Mouse (Mus musculus) erythroid progenitor cell, adult 5-6 weeks (primary cell): ENCODE data around the gene Kif22. TPM values are rescaled to one million over a fixed set of nuclear protein-coding genes. Genes with fewer than 3 reads are reported as not detected.
A peak's percentile ranks its signal among the peaks of the same experiment; 100 is the strongest.

Source experiments
- ATAC-seq: replicated peaks from 2 replicates; pipeline ENCODE4 v1.8.0; 2016; ENCODE audit warnings: moderate number of reproducible peaks, mild to moderate bottlenecking, moderate TSS enrichment, inconsistent platforms; ENCODE audit not compliant: poor library complexity, low FRiP score, severe bottlenecking
- total RNA-seq, 2 experiments: library from RNA; stranded (forward) in 1 of 2; stranded (reverse) in 1 of 2; fragments of 150-400 nt in 1 of 2; fragments of 186-747, 209-891 nt in 1 of 2; gene quantifications; 2 replicates each; pipeline versions ENCODE4 v1.2.3 to v1.2.4; 2015 to 2017; ENCODE audit warnings: low replicate concordance in 2 of 2

Kif22 gene
- total RNA-seq, 2 experiments from 2014 or later, result 380 to 651 TPM

GRCm38 (mm10) chr7:127055026-127055585 lies 12.8 kb upstream of the Kif22 start:
- no peak for ATAC-seq

GRCm38 (mm10) chr7:127031244-127031643 lies 11.0 kb downstream of the Kif22 start:
- ATAC-seq, result no peak

- no peak for ATAC-seq
These were observed 12.1 kb downstream of the Kif22 start for GRCm38 (mm10) chr7:127030172-127030571.

GRCm38 (mm10) chr7:127027885-127028284 lies 14.4 kb downstream of the Kif22 start:
- no peak for ATAC-seq

GRCm38 (mm10) chr7:127026984-127027726 lies 15.1 kb downstream of the Kif22 start, which contains the start of gene Maz:
Gene Maz, minus strand, starts transcription at chr7:127027037.
- peak; percentile 74 for ATAC-seq

- ATAC-seq, result no peak
These were observed 15.7 kb downstream of the Kif22 start for GRCm38 (mm10) chr7:127026616-127026983.

GRCm38 (mm10) chr7:127026161-127026600 lies 16.1 kb downstream of the Kif22 start:
- ATAC-seq, result no peak

- ATAC-seq, result no peak
These were observed 16.6 kb downstream of the Kif22 start for GRCm38 (mm10) chr7:127025556-127026160.

GRCm38 (mm10) chr7:127024755-127025555 lies 17.3 kb downstream of the Kif22 start:
- peak; percentile 39 for ATAC-seq

GRCm38 (mm10) chr7:127023896-127024690 lies 18.2 kb downstream of the Kif22 start:
- no peak for ATAC-seq

- ATAC-seq, result no peak
These were observed 19.0 kb downstream of the Kif22 start for GRCm38 (mm10) chr7:127023272-127023691.

- no peak for ATAC-seq
These were observed 19.6 kb downstream of the Kif22 start for GRCm38 (mm10) chr7:127022528-127023271.

GRCm38 (mm10) chr7:127021563-127022527 lies 20.4 kb downstream of the Kif22 start:
- ATAC-seq, result no peak

- no peak for ATAC-seq
These were observed 21.2 kb downstream of the Kif22 start, which contains the start of the genes Gm42742 and Prrt2 for GRCm38 (mm10) chr7:127020901-127021562. Gene Gm42742, minus strand, starts transcription at chr7:127021097. Gene Prrt2, minus strand, starts transcription at chr7:127021211.

GRCm38 (mm10) chr7:127020491-127020890 lies 21.8 kb downstream of the Kif22 start:
- no peak for ATAC-seq

- no peak for ATAC-seq
These were observed 22.2 kb downstream of the Kif22 start for GRCm38 (mm10) chr7:127020031-127020430.
